Mouse (Mus musculus): Measurements from ENCODE around the gene Prkd1.
"Not testable (repeated sequence)": the region's sequence is repeated elsewhere in the genome, so short reads cannot be mapped to it uniquely, and the experiment has no call there.

Gene Prkd1

DNA sequence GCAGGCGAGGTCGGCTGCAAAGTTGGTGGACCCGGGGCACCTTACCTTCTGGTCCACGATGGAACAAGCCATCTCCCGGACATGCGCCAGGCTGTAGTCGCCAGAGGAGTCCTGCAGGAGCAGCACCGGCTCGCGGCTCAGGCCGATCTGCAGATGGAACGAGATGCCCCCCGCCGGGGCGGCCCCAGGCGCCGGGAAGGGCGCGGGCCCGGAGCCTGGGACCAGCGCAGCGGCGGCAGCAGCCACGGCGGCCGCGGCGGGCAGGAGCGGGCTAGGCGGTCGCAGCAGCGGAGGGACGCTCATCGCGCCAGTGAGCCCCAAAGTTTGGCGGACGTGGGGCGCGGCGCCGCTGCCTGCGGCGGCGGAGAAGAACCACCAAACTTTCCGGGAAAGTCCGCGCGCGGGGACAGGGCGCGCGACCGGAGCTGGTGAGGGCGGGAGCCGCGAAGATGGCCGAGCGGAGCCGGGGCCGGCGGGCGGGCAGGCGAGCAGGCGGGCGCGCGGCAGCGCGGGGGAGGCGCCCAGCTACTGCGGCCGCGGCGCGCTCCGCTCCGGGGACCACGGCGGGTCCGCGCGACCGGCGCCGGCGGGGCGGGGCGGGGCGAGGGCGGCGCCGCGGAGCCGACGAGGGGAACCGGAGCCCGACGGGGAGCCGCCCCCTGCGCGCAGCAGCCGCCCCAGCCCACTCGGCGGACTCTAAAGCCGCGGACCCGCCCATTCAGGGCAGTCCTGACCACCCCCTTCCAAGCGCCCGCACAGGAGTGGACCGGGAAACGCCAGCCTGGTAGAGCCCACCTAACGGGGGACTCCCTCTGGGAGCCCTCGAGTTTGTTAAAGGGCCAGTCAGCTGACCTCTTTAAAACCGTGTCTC, at the start of gene Prkd1:
Prkd1 (minus strand) TSS at position 428 of the 871 bp plus-strand sequence.
- DNase-seq (ENCODE audit: low read depth, low spot score) = no peak

DNA sequence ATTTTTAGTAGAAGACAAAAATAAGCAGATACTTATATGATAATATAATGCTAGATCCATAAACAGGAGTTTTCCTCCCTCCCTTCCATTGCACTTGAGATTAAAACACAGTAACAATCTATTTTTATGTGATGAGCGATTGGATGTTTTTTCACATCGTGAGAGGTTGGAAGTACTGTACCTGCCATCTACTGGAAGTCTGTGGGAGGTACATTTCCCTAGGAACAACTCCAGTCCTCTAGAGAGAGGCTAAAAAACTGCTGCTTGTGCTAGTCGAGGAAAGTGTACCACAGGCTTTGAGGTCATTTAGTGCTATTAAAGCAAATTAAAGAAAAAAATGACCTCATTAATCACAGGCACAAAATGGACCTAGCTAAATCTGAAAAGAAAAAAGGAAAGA, 48.6 kb upstream of the Prkd1 start:
- peak; percentile 50 for DNase-seq (ENCODE audit: low read depth, low spot score)

DNA sequence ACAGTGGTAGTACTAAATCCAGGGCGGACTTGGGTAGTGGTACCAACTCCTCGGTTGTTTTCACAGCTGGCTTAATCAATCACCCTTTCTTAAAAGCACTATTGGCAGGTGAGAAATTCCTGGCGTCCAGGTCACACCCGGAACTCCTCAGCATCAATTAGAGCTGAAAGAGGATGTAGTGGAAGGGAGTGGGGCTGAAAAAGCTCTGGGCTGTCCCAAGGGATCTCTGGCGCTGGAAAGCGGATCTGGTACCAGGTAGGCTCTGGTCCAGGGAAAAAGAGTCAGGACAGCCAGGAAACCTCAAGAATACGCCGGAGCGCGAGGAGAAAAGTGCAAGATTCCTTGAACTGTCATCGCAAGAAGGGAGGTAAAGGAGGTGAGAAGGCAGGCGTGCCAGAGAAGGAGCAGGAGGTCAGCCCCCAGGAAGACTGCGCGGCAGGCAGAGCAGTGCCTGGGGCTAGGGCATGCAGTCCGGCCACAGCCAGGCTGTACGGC, 675 bp downstream of the Prkd1 start:
- no peak for DNase-seq (ENCODE audit: low read depth, low spot score)

DNA sequence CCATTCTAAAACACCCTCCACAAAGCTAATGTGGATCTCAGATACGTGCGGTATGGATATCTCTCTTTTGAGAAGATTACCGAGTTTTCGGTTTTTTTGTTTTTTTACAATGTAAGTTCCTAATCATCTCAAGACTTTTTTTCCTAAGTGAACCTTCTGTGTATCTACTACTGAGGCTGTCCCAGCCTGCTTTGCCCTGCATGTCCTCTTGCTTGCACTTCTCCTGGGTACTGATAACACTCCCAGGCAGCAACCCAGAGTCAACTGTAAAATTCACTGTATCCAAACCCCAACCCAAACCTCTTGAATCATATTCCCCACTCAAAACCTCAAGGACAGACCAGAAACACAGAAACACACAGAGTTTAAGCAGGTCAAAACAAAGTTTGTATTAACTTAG, 2.0 kb downstream of the Prkd1 start:
- DNase-seq (ENCODE audit: low read depth, low spot score) = no peak

GRCm38 (mm10) chr12:50642671-50643070, 6.2 kb downstream of the Prkd1 start:
- DNase-seq (ENCODE audit: low read depth, low spot score) = no peak

- DNase-seq (ENCODE audit: low read depth, low spot score) = no peak
These were observed 8.7 kb downstream of the Prkd1 start for GRCm38 (mm10) chr12:50640171-50640570.

GRCm38 (mm10) chr12:50634436-50634835, 14.5 kb downstream of the Prkd1 start:
- no peak for DNase-seq (ENCODE audit: low read depth, low spot score)

DNA sequence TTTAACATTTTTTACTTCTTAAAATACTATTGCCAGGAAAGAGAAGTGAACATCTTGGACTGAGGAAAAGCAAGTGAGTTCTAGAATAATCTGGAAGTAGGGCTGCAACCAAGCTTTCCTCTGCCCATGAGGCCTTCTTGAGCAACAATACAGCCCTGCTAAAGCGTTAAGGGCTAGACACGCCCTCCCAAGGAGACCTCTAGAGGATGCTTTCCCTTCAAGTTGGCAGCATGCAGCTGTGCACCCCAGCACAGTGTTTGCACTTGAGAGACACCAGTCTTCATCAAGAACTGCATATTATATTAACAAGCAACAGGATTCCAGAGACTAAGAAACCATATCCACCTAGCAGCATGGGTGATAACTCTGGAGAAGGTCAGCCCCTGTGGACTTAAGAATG, 22.8 kb downstream of the Prkd1 start:
- not testable (repeated sequence) for DNase-seq (ENCODE audit: low read depth, low spot score)

DNA sequence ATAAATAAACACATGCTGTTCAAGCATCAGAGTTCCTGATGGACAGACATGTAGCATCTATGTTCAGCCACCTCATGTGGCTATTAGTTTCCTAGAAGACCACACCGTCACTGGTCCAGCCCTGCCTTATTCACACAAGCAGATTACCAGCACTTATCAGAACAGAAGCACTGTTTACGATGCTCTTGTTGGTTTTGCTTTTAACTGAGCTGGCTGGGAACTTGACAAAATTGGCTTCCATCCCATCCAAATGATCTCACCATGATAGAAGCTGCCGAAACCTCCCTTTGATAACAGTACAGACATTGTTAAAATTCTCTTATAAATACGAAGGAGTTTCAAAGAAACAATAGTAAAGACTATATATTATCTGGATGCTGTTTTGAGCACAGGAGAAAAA, 24.7 kb downstream of the Prkd1 start:
- no peak for DNase-seq (ENCODE audit: low read depth, low spot score)

- DNase-seq (ENCODE audit: low read depth, low spot score) = no peak
These were observed 33.0 kb downstream of the Prkd1 start for GRCm38 (mm10) chr12:50615852-50616251.

DNA sequence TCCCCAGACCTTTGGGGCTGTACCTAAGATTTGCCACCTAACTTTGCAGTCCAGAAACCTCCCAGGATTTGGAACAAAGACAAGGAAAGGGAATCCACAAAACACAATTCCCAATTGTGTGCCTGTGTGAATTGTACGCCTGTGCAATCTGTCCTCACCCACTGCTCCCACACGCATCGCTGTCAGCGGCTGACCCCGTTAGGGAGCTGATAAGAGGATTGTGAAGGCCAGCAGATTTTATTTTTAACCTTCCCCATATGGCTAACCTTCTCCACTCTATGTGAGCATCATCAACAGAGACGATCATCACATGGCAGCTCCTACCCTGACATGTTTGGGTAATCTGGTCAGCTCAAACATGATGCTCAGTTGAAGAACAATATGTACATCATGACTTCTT, 34.6 kb downstream of the Prkd1 start:
- no peak for DNase-seq (ENCODE audit: low read depth, low spot score)

- DNase-seq (ENCODE audit: low read depth, low spot score) = no peak
These were observed 42.0 kb downstream of the Prkd1 start for GRCm38 (mm10) chr12:50606703-50607500.

DNA sequence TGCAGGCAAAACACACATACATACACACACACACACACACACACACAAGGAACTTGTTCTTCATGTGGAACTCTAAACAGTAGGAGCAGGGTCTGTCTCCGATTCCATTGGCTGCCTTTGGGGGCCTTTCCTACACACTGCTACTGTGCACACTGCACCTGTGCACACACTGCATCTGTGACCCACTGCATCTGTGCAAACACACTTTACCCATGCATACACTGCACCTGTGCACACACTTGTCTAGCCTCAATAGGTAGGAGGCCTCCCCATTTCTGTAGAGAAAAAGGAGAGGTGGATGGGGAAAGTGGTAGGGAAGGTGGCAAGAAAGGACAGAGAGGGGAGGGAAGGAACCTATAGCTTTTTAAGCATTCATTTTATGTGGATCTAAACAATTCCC, 49.5 kb downstream of the Prkd1 start:
- no peak for DNase-seq (ENCODE audit: low read depth, low spot score)

DNA sequence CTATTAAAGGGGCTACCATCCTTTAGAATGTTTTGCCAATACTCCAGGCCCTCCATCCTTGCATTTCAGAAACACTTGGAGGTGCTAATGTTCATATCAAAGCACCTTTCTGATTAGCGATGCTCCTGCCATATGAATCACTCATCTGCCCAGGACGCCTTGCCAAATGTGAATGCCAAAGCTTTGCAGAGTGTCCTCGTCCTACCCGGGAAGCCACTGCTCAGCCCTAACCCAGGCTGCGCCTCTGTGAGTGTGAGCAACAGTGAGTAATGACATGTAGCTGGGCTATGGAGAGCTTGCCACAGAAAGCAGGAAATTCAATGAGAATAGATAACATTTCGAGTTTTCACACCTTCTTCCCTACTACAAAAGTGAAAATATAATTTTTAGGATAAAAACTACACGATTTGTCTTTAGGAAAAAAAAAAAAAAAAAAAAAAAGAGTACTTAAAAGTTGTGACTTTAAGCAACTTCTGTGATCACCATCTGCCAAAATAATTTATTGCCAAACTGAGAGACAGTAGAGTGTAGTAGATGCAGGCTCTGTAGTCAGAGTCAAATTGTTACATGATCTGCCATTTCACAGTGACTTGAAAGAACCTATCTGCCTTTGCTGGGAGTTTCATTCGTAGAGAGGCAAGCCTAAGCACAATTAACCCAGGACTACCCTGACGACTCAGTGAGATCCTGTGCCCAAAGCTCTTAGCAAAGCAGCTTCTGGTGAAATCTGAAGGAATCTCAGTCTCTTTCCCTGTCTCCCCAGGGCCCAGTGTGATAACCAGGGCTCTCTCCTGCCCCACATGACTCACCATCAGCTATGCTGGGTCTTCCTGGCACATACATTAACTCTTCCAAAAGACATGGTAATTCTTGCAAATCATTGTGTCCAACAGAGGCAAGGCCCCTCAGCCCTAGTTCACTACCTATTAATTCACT, 50.6 kb downstream of the Prkd1 start:
- DNase-seq (ENCODE audit: low read depth, low spot score) = no peak

DNA sequence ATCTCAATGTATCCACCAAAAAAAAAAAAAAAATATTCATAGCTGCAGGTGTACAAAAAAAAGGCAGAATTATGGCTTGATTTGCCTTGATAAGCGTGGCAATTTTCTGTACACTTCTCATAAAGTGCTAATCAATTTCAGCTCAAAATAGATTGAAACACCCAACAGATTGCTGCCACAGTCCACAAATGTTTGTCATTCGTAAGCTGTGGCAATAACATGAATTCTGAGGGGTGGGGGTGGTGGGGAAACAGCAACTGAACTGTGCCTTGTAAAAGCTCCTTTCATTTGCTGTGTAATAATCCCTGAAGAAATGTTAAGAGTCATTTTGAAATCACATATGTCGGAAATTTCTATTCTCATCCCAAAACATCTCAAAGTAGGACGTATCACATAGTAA, 51.4 kb downstream of the Prkd1 start:
- no peak for DNase-seq (ENCODE audit: low read depth, low spot score)

DNA sequence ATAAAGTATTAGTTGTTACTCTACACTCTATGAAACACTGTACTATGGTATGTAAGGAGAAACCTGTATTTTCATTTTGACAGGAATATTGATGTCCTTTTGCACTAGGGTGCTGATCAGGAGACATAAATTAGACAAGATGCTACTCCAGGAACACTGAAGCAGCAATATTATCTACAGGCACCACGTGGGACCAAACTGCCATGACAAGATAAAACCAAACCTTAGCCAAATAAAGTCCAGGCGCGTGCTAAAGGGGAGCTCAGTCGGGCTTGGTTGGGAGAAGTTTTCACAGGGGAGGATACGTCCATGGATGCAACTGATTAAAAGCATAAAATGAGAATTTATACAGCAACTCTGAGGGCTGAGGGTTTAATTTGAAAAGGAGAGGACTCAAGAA, 53.1 kb downstream of the Prkd1 start:
- no peak for DNase-seq (ENCODE audit: low read depth, low spot score)

DNA sequence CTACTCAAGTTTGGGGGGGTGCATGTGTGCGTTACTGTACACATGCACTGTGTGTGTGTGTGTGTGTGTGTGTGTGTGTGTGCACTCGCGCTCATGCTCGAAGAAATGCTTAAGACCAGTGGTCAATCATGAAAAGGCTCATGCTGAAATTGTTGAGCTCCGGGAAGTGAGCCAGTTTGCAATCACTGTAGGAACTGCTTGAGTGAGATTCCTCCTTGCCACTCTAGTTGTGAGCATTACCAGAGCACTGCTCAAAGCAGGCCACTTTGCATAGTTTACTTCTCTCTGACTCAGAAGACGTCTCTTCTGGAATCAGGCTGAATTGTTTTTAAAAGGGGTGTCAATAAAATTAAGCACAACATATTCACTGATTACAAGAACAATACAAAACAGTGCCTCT, 54.4 kb downstream of the Prkd1 start:
- DNase-seq (ENCODE audit: low read depth, low spot score) = no peak

DNA sequence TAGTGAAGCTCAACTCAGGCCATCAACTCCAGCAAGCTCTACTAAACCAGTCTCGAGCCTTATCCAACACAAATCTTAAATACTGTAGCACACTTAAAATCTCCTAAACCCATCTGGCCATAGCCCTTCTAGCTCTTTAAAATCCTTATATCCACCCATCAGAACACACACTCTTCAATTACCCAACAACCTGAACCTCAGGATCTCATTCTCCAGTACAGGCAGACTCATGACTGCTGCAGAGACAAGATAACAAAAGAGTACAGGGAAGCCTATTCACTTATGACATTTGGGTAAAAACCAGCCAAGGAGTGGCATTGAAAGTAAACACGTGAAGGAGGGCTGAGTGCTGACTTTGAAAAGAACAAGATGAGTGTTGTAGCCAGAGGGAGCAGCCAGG, 55.4 kb downstream of the Prkd1 start:
- no peak for DNase-seq (ENCODE audit: low read depth, low spot score)

DNA sequence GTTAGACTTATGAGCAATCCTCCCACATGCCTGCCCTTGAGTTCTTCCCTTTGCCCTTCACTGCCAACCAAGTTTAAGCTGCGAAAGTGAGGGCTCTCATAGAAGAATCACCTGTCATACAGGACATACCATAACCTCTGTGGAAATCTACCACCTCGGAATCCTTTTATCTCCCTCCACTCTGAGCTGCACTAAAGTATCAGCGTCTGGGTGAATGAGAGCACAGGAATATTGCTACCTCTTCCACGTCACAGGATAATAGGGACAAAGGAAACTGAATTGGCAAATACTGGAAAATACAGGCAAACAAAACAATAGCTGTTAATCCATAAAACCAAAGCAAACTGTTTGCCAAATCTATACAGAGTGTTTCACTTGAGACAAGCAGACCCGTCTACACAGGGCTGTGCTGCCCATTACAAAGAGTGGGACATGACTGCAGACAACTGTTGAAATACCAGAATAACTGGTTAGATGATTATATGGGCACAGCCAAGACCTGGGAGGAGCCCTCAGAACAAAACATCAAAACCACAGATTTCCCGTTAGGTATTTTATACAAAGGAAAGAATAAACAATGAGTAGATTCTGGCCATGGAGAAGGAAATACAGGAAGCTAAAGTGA, 60.6 kb downstream of the Prkd1 start:
- no peak for DNase-seq (ENCODE audit: low read depth, low spot score)

- no peak for DNase-seq (ENCODE audit: low read depth, low spot score)
These were observed 83.7 kb downstream of the Prkd1 start for GRCm38 (mm10) chr12:50565198-50565597.

GRCm38 (mm10) chr12:50560536-50560935, 88.4 kb downstream of the Prkd1 start:
- DNase-seq (ENCODE audit: low read depth, low spot score) = no peak

Measured in brain, embryonic 18.5 days (tissue).